In genomic region chr15:98788972-98789660, GRCm38 (mm10) we compare ENCODE assay signal across 10 mouse cellular contexts. TPM values are rescaled to one million over a fixed set of nuclear protein-coding genes. Genes with fewer than 3 reads are reported as not detected.
DNase-seq lines count a peak whose midpoint lies in the region; ATAC-seq and TF ChIP-seq lines count a peak whose summit lies in the region.
"Had no signal": no experiment of that assay in that cellular context is flagged by ENCODE, and none has a peak within 500 bp of the region (broad histone marks: within the 10 kb centered on the region; RNA-seq: fewer than 3 reads in every experiment).

No protein-coding gene starts in this region.

- H3K4me2 ChIP-seq in forebrain, embryonic 11.5 days (ENCODE audit: low read depth, low read length, severe bottlenecking) = 0 out of 2 replicates have a peak overlapping the region, but pooled peaks have one; percentile 24
- no peak overlapping the region for H3K4me2 ChIP-seq in forebrain, postnatal 0 days (ENCODE audit: low read depth)
- H3K4me2 ChIP-seq in lung, postnatal 0 days (replicated peaks; ENCODE audit: low read depth, low read length) = peak overlapping the region; percentile 33; the same call in 1 of the 2 replicates
- 0 out of 2 replicates have a peak overlapping the region, but pooled peaks have one; percentile 7 for H3K4me2 ChIP-seq in hindbrain, embryonic 15.5 days
- peak overlapping the region; percentile 46 for H3K4me2 ChIP-seq in myocyte (ENCODE audit: low read depth)

- no peak for TF ChIP-seq POLR2A in myocyte (IDR thresholded peaks at IDR 0.05; ENCODE audit: insufficient read length, low read depth)

- H3K79me2 ChIP-seq in myocyte (ENCODE audit: control insufficient read depth, insufficient read depth) = no peaks in the 10 kb centered on the region

- WGBS in forebrain, embryonic 11.5 days = 12% methylated on average over 24 of the region's 24 CpGs
- 11% methylated on average over 24 of the region's 24 CpGs for WGBS in forebrain, postnatal 0 days
- 7% methylated on average over 24 of the region's 24 CpGs for WGBS in lung, postnatal 0 days
- 11% methylated on average over 24 of the region's 24 CpGs for WGBS in hindbrain, embryonic 15.5 days

- no peak for ATAC-seq in forebrain, embryonic 11.5 days (replicated peaks; ENCODE audit: low FRiP score)
- no peak for ATAC-seq in forebrain, postnatal 0 days
- peak; percentile 68 for ATAC-seq in lung, postnatal 0 days
- ATAC-seq in hindbrain, embryonic 15.5 days (ENCODE audit: low FRiP score, low read depth) = no peak
- no peak for ATAC-seq in monocyte, adult 5-6 weeks (replicated peaks; ENCODE audit: insufficient number of reproducible peaks, low FRiP score, low TSS enrichment, poor library complexity, severe bottlenecking)

- no peak overlapping the region for H3ac ChIP-seq in myocyte (ENCODE audit: control insufficient read depth, insufficient read length)

- DNase-seq in forebrain, embryonic 11.5 days (ENCODE audit: low spot score) = no peak
- no peak for DNase-seq in forebrain, postnatal 0 days
- DNase-seq in lung, postnatal 0 days (ENCODE audit: low spot score) = peak; percentile 82
- no peak for DNase-seq in lung, postnatal 10 days
- no peak for DNase-seq in ovary, postnatal 36 days (ENCODE audit: low spot score)

- no peak overlapping the region for H3K9ac ChIP-seq in forebrain, embryonic 11.5 days (ENCODE audit: low read length)
- no peak overlapping the region for H3K9ac ChIP-seq in forebrain, postnatal 0 days
- H3K9ac ChIP-seq in lung, postnatal 0 days (replicated peaks; ENCODE audit: low read depth) = no peak overlapping the region
- no peak overlapping the region for H3K9ac ChIP-seq in hindbrain, embryonic 15.5 days

- H3K27me3 ChIP-seq in forebrain, embryonic 11.5 days (ENCODE audit: control insufficient read depth, insufficient read depth, low read length) = peaks cover 81% of the 10 kb centered on the region
- peaks cover 64% of the 10 kb centered on the region for H3K27me3 ChIP-seq in forebrain, postnatal 0 days (ENCODE audit: insufficient read depth, low read length)
- peaks cover 58% of the 10 kb centered on the region for H3K27me3 ChIP-seq in lung, postnatal 0 days (replicated peaks; ENCODE audit: insufficient read depth, low read length)
- peaks cover 77% of the 10 kb centered on the region for H3K27me3 ChIP-seq in hindbrain, embryonic 15.5 days
- peaks cover 48% of the 10 kb centered on the region for H3K27me3 ChIP-seq in myocyte (ENCODE audit: control insufficient read depth, insufficient read depth, insufficient read length)

- no peaks in the 10 kb centered on the region for H3K9me3 ChIP-seq in forebrain, embryonic 11.5 days (ENCODE audit: control insufficient read depth, low read length)
- H3K9me3 ChIP-seq in forebrain, postnatal 0 days (ENCODE audit: low read length) = 0 out of 2 replicates have a peak, but pooled peaks cover 3% of the 10 kb centered on the region
- H3K9me3 ChIP-seq in lung, postnatal 0 days (ENCODE audit: low read length) = no peaks in the 10 kb centered on the region
- H3K9me3 ChIP-seq in hindbrain, embryonic 15.5 days = no peaks in the 10 kb centered on the region

- H3K36me3 ChIP-seq in forebrain, embryonic 11.5 days (ENCODE audit: control insufficient read depth, insufficient read depth, low read length) = no peaks in the 10 kb centered on the region
- H3K36me3 ChIP-seq in forebrain, postnatal 0 days (ENCODE audit: insufficient read depth) = no peaks in the 10 kb centered on the region
- no peaks in the 10 kb centered on the region for H3K36me3 ChIP-seq in lung, postnatal 0 days (ENCODE audit: insufficient read depth, low read length)
- H3K36me3 ChIP-seq in hindbrain, embryonic 15.5 days = no peaks in the 10 kb centered on the region
- H3K36me3 ChIP-seq in myocyte (ENCODE audit: control insufficient read depth, insufficient read depth) = no peaks in the 10 kb centered on the region

- H3K4me3 ChIP-seq in forebrain, embryonic 11.5 days (ENCODE audit: low read depth, low read length) = no peak overlapping the region
- H3K4me3 ChIP-seq in forebrain, postnatal 0 days (ENCODE audit: low read depth, low read length) = no peak overlapping the region
- H3K4me3 ChIP-seq in lung, postnatal 0 days (ENCODE audit: low read depth, low read length) = peak overlapping the region; percentile 10; the same call in 1 of the 2 replicates
- peak overlapping the region; percentile 18; the same call in 1 of the 2 replicates for H3K4me3 ChIP-seq in hindbrain, embryonic 15.5 days
- no peak overlapping the region for H3K4me3 ChIP-seq in myocyte

- no peak overlapping the region for H3K27ac ChIP-seq in forebrain, embryonic 11.5 days (ENCODE audit: low read depth, low read length)
- no peak overlapping the region for H3K27ac ChIP-seq in forebrain, postnatal 0 days (ENCODE audit: low read depth, low read length)
- no peak overlapping the region for H3K27ac ChIP-seq in lung, postnatal 0 days (ENCODE audit: low read length)
- no peak overlapping the region for H3K27ac ChIP-seq in hindbrain, embryonic 15.5 days (replicated peaks)

- H3K4me1 ChIP-seq in forebrain, embryonic 11.5 days (replicated peaks; ENCODE audit: control insufficient read depth, insufficient read depth, low read length) = peaks cover 6% of the 10 kb centered on the region; the same call in 1 of the 2 replicates
- H3K4me1 ChIP-seq in forebrain, postnatal 0 days (ENCODE audit: insufficient read depth) = no peaks in the 10 kb centered on the region
- H3K4me1 ChIP-seq in lung, postnatal 0 days (ENCODE audit: insufficient read depth, low read depth, low read length) = peaks cover 8% of the 10 kb centered on the region; the same call in 1 of the 2 replicates
- H3K4me1 ChIP-seq in hindbrain, embryonic 15.5 days (replicated peaks) = peaks cover 28% of the 10 kb centered on the region

- no peak; the same call in 1 of the 2 replicates for TF ChIP-seq CTCF in forebrain, postnatal 0 days (IDR thresholded peaks at IDR 0.05; ENCODE audit: low read depth)
- no peak for TF ChIP-seq CTCF in lung, postnatal 0 days (IDR thresholded peaks at IDR 0.05)

- TF ChIP-seq EP300 in lung, postnatal 0 days (IDR thresholded peaks at IDR 0.05) = no peak

TF ChIP-seq in myocyte, 11 proteins besides CTCF, POLR2A, EP300 and RAD21:
- TF ChIP-seq E2F4 (IDR thresholded peaks at IDR 0.05; ENCODE audit: insufficient read depth) = no peak
- peak in 2 of 3 experiments; percentile 19 to 26 for TF ChIP-seq MYOD1 (IDR thresholded peaks at IDR 0.05; ENCODE audit: control insufficient read depth in 1 of 3, insufficient read length in 2 of 3, low read depth in 2 of 3)
TF ChIP-seq in myocyte: peak in this region for 1.

RNA-seq across cellular contexts. Expression of gene Wnt1, which starts 0.5 kb away (rescaled TPM):
- 0.47 and 0.68 TPM in 2 replicates for polyA plus RNA-seq in forebrain, embryonic 11.5 days (2014; fragmentation: Nextera tagmentation; extraction: Ambion mirVana)
- not detected in 2 replicates for total RNA-seq in forebrain, postnatal 0 days (2014; rRNA removed)
- 0.33 and 0.35 TPM in 2 replicates for polyA plus RNA-seq in forebrain, postnatal 0 days (2015; fragmentation: Nextera tagmentation; extraction: Ambion mirVana)
- polyA plus RNA-seq in lung, postnatal 0 days (2015; fragmentation: Nextera tagmentation; extraction: Ambion mirVana) = not detected in 2 replicates
- 1.9 and 2.5 TPM in 2 replicates for polyA plus RNA-seq in hindbrain, embryonic 15.5 days (2015; fragmentation: Nextera tagmentation; extraction: Ambion mirVana)
- polyA plus RNA-seq in myocyte (2012; fragmentation: generic; extraction: Trizol) = 0.06 TPM
- total RNA-seq in monocyte, adult 5-6 weeks (2017) = not detected in 3 replicates
- total RNA-seq: adrenal gland, postnatal 14 days had no signal
- polyA plus RNA-seq: kidney, adult 2 months had no signal

RNA-seq across cellular contexts. Expression of gene Wnt10b, which starts 11.2 kb away (rescaled TPM):
- polyA plus RNA-seq in forebrain, embryonic 11.5 days (2014; fragmentation: Nextera tagmentation; extraction: Ambion mirVana) = 0.41 and 0.43 TPM in 2 replicates
- total RNA-seq in forebrain, postnatal 0 days (2014; rRNA removed) = 0.31 and 1.1 TPM in 2 replicates
- not detected in 2 replicates for polyA plus RNA-seq in forebrain, postnatal 0 days (2015; fragmentation: Nextera tagmentation; extraction: Ambion mirVana)
- polyA plus RNA-seq in lung, postnatal 0 days (2015; fragmentation: Nextera tagmentation; extraction: Ambion mirVana) = 0.13 and 0.14 TPM in 2 replicates
- not detected in 2 replicates for polyA plus RNA-seq in hindbrain, embryonic 15.5 days (2015; fragmentation: Nextera tagmentation; extraction: Ambion mirVana)
- 3.3 TPM for polyA plus RNA-seq in myocyte (2012; fragmentation: generic; extraction: Trizol)
- total RNA-seq in monocyte, adult 5-6 weeks (2017) = not detected in 3 replicates

RNA-seq across cellular contexts. Expression of gene Ddn, which starts 20.2 kb away (rescaled TPM):
- not detected in 2 replicates for polyA plus RNA-seq in forebrain, embryonic 11.5 days (2014; fragmentation: Nextera tagmentation; extraction: Ambion mirVana)
- 36.3 and 49.6 TPM in 2 replicates for total RNA-seq in forebrain, postnatal 0 days (2014; rRNA removed)
- 2.2 TPM in 2 replicates for polyA plus RNA-seq in forebrain, postnatal 0 days (2015; fragmentation: Nextera tagmentation; extraction: Ambion mirVana)
- polyA plus RNA-seq in lung, postnatal 0 days (2015; fragmentation: Nextera tagmentation; extraction: Ambion mirVana) = 0.04 TPM in 2 replicates
- polyA plus RNA-seq in hindbrain, embryonic 15.5 days (2015; fragmentation: Nextera tagmentation; extraction: Ambion mirVana) = 0.34 and 0.48 TPM in 2 replicates
- 0.11 TPM for polyA plus RNA-seq in myocyte (2012; fragmentation: generic; extraction: Trizol)
- not detected in 3 replicates for total RNA-seq in monocyte, adult 5-6 weeks (2017)
- total RNA-seq: adrenal gland, postnatal 14 days had no signal

RNA-seq across cellular contexts. Expression of gene Arf3, which starts 26.1 kb away (rescaled TPM):
- 38.1 and 41.4 TPM in 2 replicates for polyA plus RNA-seq in forebrain, embryonic 11.5 days (2014; fragmentation: Nextera tagmentation; extraction: Ambion mirVana)
- 99.6 and 116 TPM in 2 replicates for total RNA-seq in forebrain, postnatal 0 days (2014; rRNA removed)
- 62.5 and 104 TPM in 2 replicates for polyA plus RNA-seq in forebrain, postnatal 0 days (2015; fragmentation: Nextera tagmentation; extraction: Ambion mirVana)
- polyA plus RNA-seq in lung, postnatal 0 days (2015; fragmentation: Nextera tagmentation; extraction: Ambion mirVana) = 47.1 and 56.0 TPM in 2 replicates
- 100.0 and 107 TPM in 2 replicates for polyA plus RNA-seq in hindbrain, embryonic 15.5 days (2015; fragmentation: Nextera tagmentation; extraction: Ambion mirVana)
- polyA plus RNA-seq in myocyte (2012; fragmentation: generic; extraction: Trizol) = 72.0 TPM
- total RNA-seq in monocyte, adult 5-6 weeks (2017) = 27.4 to 48.6 TPM (median 30.8 TPM) in 3 replicates

RNA-seq across cellular contexts. Expression of gene Prkag1, which starts 42.2 kb away (rescaled TPM):
- 89.4 and 92.5 TPM in 2 replicates for polyA plus RNA-seq in forebrain, embryonic 11.5 days (2014; fragmentation: Nextera tagmentation; extraction: Ambion mirVana)
- total RNA-seq in forebrain, postnatal 0 days (2014; rRNA removed) = 46.5 and 48.3 TPM in 2 replicates
- polyA plus RNA-seq in forebrain, postnatal 0 days (2015; fragmentation: Nextera tagmentation; extraction: Ambion mirVana) = 55.0 and 58.4 TPM in 2 replicates
- polyA plus RNA-seq in lung, postnatal 0 days (2015; fragmentation: Nextera tagmentation; extraction: Ambion mirVana) = 72.2 and 76.7 TPM in 2 replicates
- 73.4 and 75.3 TPM in 2 replicates for polyA plus RNA-seq in hindbrain, embryonic 15.5 days (2015; fragmentation: Nextera tagmentation; extraction: Ambion mirVana)
- polyA plus RNA-seq in myocyte (2012; fragmentation: generic; extraction: Trizol) = 99.7 TPM
- 128 to 132 TPM (median 132 TPM) in 3 replicates for total RNA-seq in monocyte, adult 5-6 weeks (2017)

Comparison
In these comparisons a context has a peak if more than half of its experiments do, and no peak if none do; other contexts are left out.
1. H3K4me3 ChIP-seq: peak in lung, postnatal 0 days (single experiment) and hindbrain, embryonic 15.5 days (single experiment); none in forebrain, embryonic 11.5 days (single experiment), forebrain, postnatal 0 days (single experiment) and myocyte (single experiment).